Mouse (Mus musculus): Measurements from ENCODE around the gene Hhat.

GRCm38 (mm10) chr1:192657417-192657816 is 113.6 kb downstream of the Hhat start:
- no peak for TF ChIP-seq CTCF (IDR thresholded peaks at IDR 0.05; ENCODE audit: control insufficient read depth, insufficient read depth, insufficient read length)
- TF ChIP-seq CEBPB (IDR thresholded peaks at IDR 0.05; ENCODE audit: low read depth) = no peak
- TF ChIP-seq MAX (IDR thresholded peaks at IDR 0.05) = no peak
